Mouse (Mus musculus) MEL (cell line): Measurements from ENCODE around the gene Snrpa. TPM values are rescaled to one million over a fixed set of nuclear protein-coding genes. Genes with fewer than 3 reads are reported as not detected.

Source experiments
- DNase-seq: peaks from one replicate; pipeline ENCODE4 v3.0.0; 2011; ENCODE audit warnings: low read depth, low spot score
- H3K27ac ChIP-seq: 2 replicates; pipeline ENCODE4 v1.5.1; 2012; ENCODE audit warnings: low read depth, mild to moderate bottlenecking, control low read depth, low read length, moderate library complexity; ENCODE audit not compliant: control insufficient read depth
- H3K27me3 ChIP-seq, 2 experiments: fragments of 150-350 bp in 1 of 2; sonication (generic) in 1 of 2; 2 replicates each; pipeline ENCODE4 v1.6.1; 2012; ENCODE audit warnings: low read length in 2 of 2, mild to moderate bottlenecking in 2 of 2, improper control_type of control experiment in 1 of 2, moderate library complexity in 1 of 2; ENCODE audit not compliant: insufficient read depth in 2 of 2, control insufficient read depth in 1 of 2
- H3K36me3 ChIP-seq, 2 experiments: 2 replicates each; pipeline ENCODE4 v1.6.1; 2012 to 2014; ENCODE audit warnings: low read length in 2 of 2, improper control_type of control experiment in 1 of 2, inconsistent platforms in 1 of 2, mild to moderate bottlenecking in 1 of 2; ENCODE audit not compliant: insufficient read depth in 2 of 2, control insufficient read depth in 1 of 2
- H3K4me1 ChIP-seq, 2 experiments: fragments of 150-350 bp in 1 of 2; sonication (generic) in 1 of 2; 2 replicates each; pipeline ENCODE4 v1.6.1; 2012; ENCODE audit warnings: low read length in 2 of 2, improper control_type of control experiment in 1 of 2, mild to moderate bottlenecking in 1 of 2; ENCODE audit not compliant: insufficient read depth in 2 of 2, control insufficient read depth in 1 of 2
- H3K4me3 ChIP-seq, 2 experiments: fragments of 150-350 bp in 1 of 2; sonication (generic) in 1 of 2; 2 replicates each; pipeline ENCODE4 v1.5.1; 2012; ENCODE audit warnings: low read depth in 2 of 2, low read length in 2 of 2, mild to moderate bottlenecking in 2 of 2, moderate library complexity in 2 of 2, control low read depth in 1 of 2, improper control_type of control experiment in 1 of 2; ENCODE audit not compliant: control insufficient read depth in 1 of 2, insufficient read depth in 1 of 2
- H3K79me2 ChIP-seq: 2 replicates; pipeline ENCODE4 v1.6.1; 2012; ENCODE audit warnings: mild to moderate bottlenecking, low read length, moderate library complexity; ENCODE audit not compliant: control insufficient read depth, poor library complexity, insufficient read depth
- H3K9ac ChIP-seq: 2 replicates; pipeline ENCODE4 v1.6.1; 2012; ENCODE audit warnings: low read depth, mild to moderate bottlenecking, control low read depth, low read length, moderate library complexity; ENCODE audit not compliant: control insufficient read depth, poor library complexity, severe bottlenecking
- H3K9me3 ChIP-seq: fragments of 150-350 bp; sonication (generic); replicated peaks from 2 replicates; pipeline ENCODE4 v1.6.1; 2012; ENCODE audit warnings: mild to moderate bottlenecking, low read length, improper control_type of control experiment, moderate library complexity; ENCODE audit not compliant: insufficient read depth
- BHLHE40 ChIP-seq: IDR thresholded peaks from 2 replicates; pipeline ENCODE4 v1.6.1; 2012; ENCODE audit warnings: low read depth, mild to moderate bottlenecking, inconsistent platforms, low read length, improper control_type of control experiment, borderline replicate concordance
- ELF1 ChIP-seq: IDR thresholded peaks from 2 replicates; pipeline ENCODE4 v1.6.1; 2014; ENCODE audit warnings: low read depth, mild to moderate bottlenecking, inconsistent platforms, low read length, improper control_type of control experiment, moderate library complexity
- ETS1 ChIP-seq: IDR thresholded peaks from 2 replicates; pipeline ENCODE4 v1.6.1; 2012; ENCODE audit warnings: low read depth, mild to moderate bottlenecking, inconsistent platforms, low read length, improper control_type of control experiment, moderate library complexity
- JUND ChIP-seq: IDR thresholded peaks from 2 replicates; pipeline ENCODE4 v1.6.1; 2011; ENCODE audit warnings: low read depth, mild to moderate bottlenecking, improper control_type of control experiment, low read length
- KAT2A ChIP-seq: conservative IDR thresholded peaks from 2 replicates; pipeline ENCODE4 v1.6.1; 2012; ENCODE audit warnings: low read depth, low read length, improper control_type of control experiment, inconsistent platforms
- MAX ChIP-seq: IDR thresholded peaks from 2 replicates; pipeline ENCODE4 v1.6.1; 2011; ENCODE audit warnings: low read length, improper control_type of control experiment
- MXI1 ChIP-seq: IDR thresholded peaks from 2 replicates; pipeline ENCODE4 v1.6.1; 2011; ENCODE audit warnings: mild to moderate bottlenecking, low read depth, low read length, improper control_type of control experiment
- MYB ChIP-seq: IDR thresholded peaks from 2 replicates; pipeline ENCODE4 v1.6.1; 2011; ENCODE audit warnings: mild to moderate bottlenecking, low read depth, low read length, improper control_type of control experiment
- POLR2AphosphoS2 ChIP-seq: IDR thresholded peaks from 2 replicates; pipeline ENCODE4 v1.6.1; 2011; ENCODE audit warnings: low read length, improper control_type of control experiment
- POLR2AphosphoS5 ChIP-seq: IDR thresholded peaks from 2 replicates; pipeline ENCODE4 v1.6.1; 2012; ENCODE audit warnings: low read depth, borderline replicate concordance, mild to moderate bottlenecking, inconsistent platforms, low read length, moderate library complexity, mixed read lengths
- RCOR1 ChIP-seq: IDR thresholded peaks from 2 replicates; pipeline ENCODE4 v1.6.1; 2012; ENCODE audit warnings: low read depth, mild to moderate bottlenecking, inconsistent platforms, low read length, improper control_type of control experiment
- SMC3 ChIP-seq: IDR thresholded peaks from 2 replicates; pipeline ENCODE4 v1.6.1; 2011; ENCODE audit warnings: low read depth, low read length, improper control_type of control experiment
- TAL1 ChIP-seq: IDR thresholded peaks from 2 replicates; pipeline ENCODE4 v1.6.1; 2012; ENCODE audit warnings: mild to moderate bottlenecking, inconsistent platforms, low read length, moderate library complexity, mixed read lengths
- TCF12 ChIP-seq: IDR thresholded peaks from 2 replicates; pipeline ENCODE4 v1.6.1; 2014; ENCODE audit warnings: low read depth, mild to moderate bottlenecking, inconsistent platforms, low read length, improper control_type of control experiment, moderate library complexity
- UBTF ChIP-seq: IDR thresholded peaks from 2 replicates; pipeline ENCODE4 v1.6.1; 2012; ENCODE audit warnings: low read depth, mild to moderate bottlenecking, inconsistent platforms, low read length, improper control_type of control experiment, moderate library complexity, borderline replicate concordance; ENCODE audit not compliant: insufficient read depth
- ZKSCAN1 ChIP-seq: IDR thresholded peaks from 2 replicates; pipeline ENCODE4 v1.6.1; 2012; ENCODE audit warnings: low read depth, mild to moderate bottlenecking, inconsistent platforms, low read length, improper control_type of control experiment, moderate library complexity
- ZMIZ1 ChIP-seq: IDR thresholded peaks from 2 replicates; pipeline ENCODE4 v1.6.1; 2012; ENCODE audit warnings: low read depth, mild to moderate bottlenecking, inconsistent platforms, low read length, improper control_type of control experiment, moderate library complexity
- polyA plus RNA-seq, 2 experiments: library from polyadenylated mRNA; stranded (reverse) in 1 of 2; unstranded in 1 of 2; fragments of >175 nt in 1 of 2; fragments of >200 nt in 1 of 2; gene quantifications; 2 replicates each; pipeline versions ENCODE4 v1.2.1 to v1.2.4; 2012; ENCODE audit warnings: low replicate concordance in 2 of 2, low read depth in 1 of 2; ENCODE audit not compliant: insufficient read length in 2 of 2, insufficient read depth in 1 of 2, missing spikeins in 1 of 2
- total RNA-seq: library from RNA; depleted of rRNA; stranded (reverse); fragments of 300-350 nt; gene quantifications from 2 replicates; pipeline ENCODE4 v1.2.3, GENCODE M21; 2012

Gene Snrpa
- total and polyA plus RNA-seq, 3 experiments = 128 to 310 TPM; not detected in 1

DNA sequence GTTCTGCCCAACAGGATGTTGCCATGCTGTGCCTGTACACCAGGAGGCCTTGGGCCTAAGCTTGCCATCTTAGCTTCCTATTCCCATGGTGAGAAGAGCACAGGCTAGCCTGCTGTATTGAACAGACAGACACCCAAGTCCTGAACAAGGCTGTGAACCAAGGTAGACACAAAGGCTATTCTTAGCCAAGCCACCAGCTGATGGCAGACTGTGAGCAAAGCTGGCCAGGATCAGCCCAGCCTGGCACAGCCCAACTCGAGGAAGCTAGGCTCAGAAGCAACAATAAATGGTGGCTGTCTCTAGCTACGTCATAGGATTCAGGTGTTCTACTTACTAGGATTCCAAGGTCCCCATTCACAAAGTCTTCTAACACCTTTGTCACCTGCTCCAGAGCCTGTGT is 16.6 kb upstream of the Snrpa start:
- Histone ChIP-seq H3K79me2 (no peaks in the 10 kb centered on the region), H3K4me1 (no peaks in the 10 kb centered on the region), H3K9me3 (no peaks in the 10 kb centered on the region), H3K36me3 (no peaks in the 10 kb centered on the region; a peak in 1 of 4 replicates), H3K27ac (no peak overlapping the region), H3K4me3 (no peak overlapping the region), H3K9ac (no peak overlapping the region), H3K27me3 (no peaks in the 10 kb centered on the region)
- TF ChIP-seq KAT2A = no peak
- TF ChIP-seq JUND = no peak
- no peak for TF ChIP-seq UBTF
- no peak for TF ChIP-seq MAX
- no peak for TF ChIP-seq BHLHE40
- TF ChIP-seq SMC3 = no peak
- DNase-seq = no peak

GRCm38 (mm10) chr7:27203730-27204449 is 7.8 kb upstream of the Snrpa start:
- Histone ChIP-seq H3K27me3 (no peaks in the 10 kb centered on the region), H3K9me3 (no peaks in the 10 kb centered on the region), H3K4me3 (no peak overlapping the region), H3K79me2 (no peaks in the 10 kb centered on the region), H3K9ac (no peak overlapping the region)
- no peak for DNase-seq
- TF ChIP-seq MXI1 = no peak
- TF ChIP-seq TCF12 = no peak
- TF ChIP-seq ZMIZ1 = no peak
- no peak for TF ChIP-seq POLR2AphosphoS5
- no peak for TF ChIP-seq ZKSCAN1
- TF ChIP-seq BHLHE40 = no peak
- no peak for TF ChIP-seq RCOR1
- no peak for TF ChIP-seq ELF1
- TF ChIP-seq MYB = no peak
- TF ChIP-seq ETS1 = no peak
- TF ChIP-seq TAL1 = no peak
- no peak for TF ChIP-seq POLR2AphosphoS2
- TF ChIP-seq, all 39 proteins: peak for 0
- Histone ChIP-seq H3K27ac (no peak overlapping the region), H3K4me1 (no peaks in the 10 kb centered on the region; a peak in 1 of 4 replicates), H3K36me3 (no peaks in the 10 kb centered on the region)
